Mouse (Mus musculus) intestine, postnatal 0 days (tissue): ENCODE measurements at regions not wholly inside any gene's neighbourhood (a gene's known extent, or its start where the extent isn't known, plus 50 kb on each side); places are given as distances from the start of the nearest gene placed in this dataset.

Experiments used
- ATAC-seq: fragments of 200-750 bp; cut with Nextera tagmentation; 2 replicates; pipeline ENCODE4 v1.8.0; 2017; ENCODE audit warnings: mild to moderate bottlenecking, moderate TSS enrichment, moderate library complexity
- H3K27ac ChIP-seq: fragments of 300-500 bp; sonication (generic); 2 replicates; pipeline ENCODE4 v1.5.1; 2014; ENCODE audit warnings: mild to moderate bottlenecking, low read depth, low read length, moderate library complexity
- H3K27me3 ChIP-seq: fragments of 300-500 bp; sonication (generic); replicated peaks from 2 replicates; pipeline ENCODE4 v1.6.1; 2014; ENCODE audit warnings: low read length, mixed read lengths; ENCODE audit not compliant: control insufficient read depth, insufficient read depth
- H3K36me3 ChIP-seq: fragments of 300-500 bp; sonication (generic); 2 replicates; pipeline ENCODE4 v1.6.1; 2014; ENCODE audit warnings: mild to moderate bottlenecking, moderate library complexity; ENCODE audit not compliant: control insufficient read depth, insufficient read depth
- H3K4me1 ChIP-seq: fragments of 300-500 bp; sonication (generic); replicated peaks from 2 replicates; pipeline ENCODE4 v1.6.1; 2014; ENCODE audit warnings: antibody characterized with exemption, low read length, mixed read lengths; ENCODE audit not compliant: control insufficient read depth, insufficient read depth
- H3K4me2 ChIP-seq: fragments of 300-500 bp; sonication (generic); replicated peaks from 2 replicates; pipeline ENCODE4 v1.6.1; 2014; ENCODE audit warnings: low read depth, mild to moderate bottlenecking, moderate library complexity
- H3K4me3 ChIP-seq: fragments of 300-500 bp; sonication (generic); 2 replicates; pipeline ENCODE4 v1.5.1; 2014; ENCODE audit warnings: low read depth, low read length
- H3K9ac ChIP-seq: fragments of 300-500 bp; sonication (generic); 2 replicates; pipeline ENCODE4 v1.6.1; 2014; ENCODE audit warnings: mild to moderate bottlenecking, low read depth, low read length
- H3K9me3 ChIP-seq: fragments of 300-500 bp; sonication (generic); 2 replicates; pipeline ENCODE4 v1.6.1; 2016; ENCODE audit warnings: mixed run types; ENCODE audit not compliant: control insufficient read depth
- CTCF ChIP-seq: sonication (generic); IDR thresholded peaks from 2 replicates; pipeline ENCODE4 v1.5.1; 2016; ENCODE audit warnings: low read depth, mild to moderate bottlenecking, control low read depth, antibody characterized with exemption, moderate library complexity
- WGBS: fragments of 180-500 bp; shearing (Covaris S2); extraction: QIAGEN DNeasy Blood & Tissue Kit; methylation state at CpG from one replicate; pipeline ENCODE4 v1.1.7; 2014; 5-methylcytosine and 5-hydroxymethylcytosine counted together

DNA sequence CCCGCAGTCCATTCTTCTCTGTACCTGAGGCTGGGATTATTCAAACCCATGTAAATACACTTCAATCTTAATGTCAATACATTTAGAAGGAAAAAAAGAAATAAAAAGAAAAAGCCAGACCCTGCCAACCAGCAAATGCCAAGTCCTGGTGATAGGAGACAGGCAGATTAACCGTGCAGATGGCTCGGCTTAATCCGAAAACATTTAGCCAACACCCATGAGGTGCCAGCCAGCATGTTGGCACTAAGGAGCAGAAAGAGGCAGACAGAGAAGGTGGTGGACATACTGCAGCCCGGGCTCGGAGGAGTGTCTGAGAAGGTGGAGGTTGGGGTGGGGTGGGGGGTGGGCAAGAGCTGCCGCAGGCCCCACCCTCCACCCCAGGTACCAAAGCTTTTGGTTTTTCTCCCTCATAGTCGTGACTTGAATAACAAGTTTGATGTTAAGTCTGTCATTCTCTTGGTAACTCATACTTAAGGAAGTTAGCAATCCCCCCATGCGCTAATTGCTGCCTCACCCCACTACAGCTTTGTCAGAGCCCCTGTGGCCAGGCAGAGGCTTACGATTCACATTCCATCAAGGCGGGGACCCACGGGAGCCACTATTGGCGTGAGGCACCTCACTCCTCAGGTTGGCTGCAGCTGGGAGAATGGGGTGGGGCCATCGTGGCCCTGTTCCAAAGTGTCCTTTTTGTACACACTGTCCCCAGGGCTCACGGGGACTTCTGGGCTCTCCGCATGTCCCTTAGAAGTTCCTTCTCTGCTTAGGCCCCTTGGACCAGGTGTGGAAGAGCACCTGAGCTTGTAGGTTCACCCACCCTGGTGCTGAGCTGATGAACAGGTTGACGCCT lies 99.6 kb upstream of the Lemd2 start:
- no peak overlapping the region for H3K4me3 ChIP-seq
- H3K9me3 ChIP-seq: no peaks in the 10 kb centered on the region
- no peak for TF ChIP-seq CTCF
- 65% methylated on average over 17 of the region's 17 CpGs for WGBS
- no peak overlapping the region for H3K4me2 ChIP-seq
- H3K4me1 ChIP-seq: no peaks in the 10 kb centered on the region
- no peak overlapping the region for H3K9ac ChIP-seq
- H3K27me3 ChIP-seq: no peaks in the 10 kb centered on the region
- H3K36me3 ChIP-seq: no peaks in the 10 kb centered on the region
- no peak overlapping the region for H3K27ac ChIP-seq
- no peak for ATAC-seq

DNA sequence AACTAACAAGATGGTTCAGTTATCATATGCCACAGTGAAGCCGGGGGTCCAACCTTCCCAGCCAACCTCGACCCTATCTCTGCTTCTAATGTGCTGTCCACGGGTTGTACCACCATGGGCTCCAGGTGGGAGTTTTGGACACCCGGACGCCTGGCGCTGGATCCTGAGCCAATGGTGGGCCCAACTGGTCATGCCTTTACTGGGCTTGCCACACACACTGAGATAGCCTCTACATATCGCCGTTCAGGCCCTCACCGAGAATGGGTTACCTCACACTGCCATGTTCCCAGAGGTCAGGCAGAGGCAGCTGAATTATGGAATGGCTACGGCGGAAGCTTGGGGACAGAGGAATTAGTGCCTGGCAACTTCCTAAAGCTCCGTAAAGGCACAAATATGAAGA lies 98.8 kb upstream of the Lemd2 start:
- Histone ChIP-seq H3K4me1 (no peaks in the 10 kb centered on the region), H3K9me3 (no peaks in the 10 kb centered on the region), H3K4me3 (no peak overlapping the region), H3K36me3 (no peaks in the 10 kb centered on the region), H3K4me2 (no peak overlapping the region), H3K27me3 (no peaks in the 10 kb centered on the region), H3K9ac (no peak overlapping the region), H3K27ac (no peak overlapping the region)
- 94% methylated on average over 12 of the region's 12 CpGs for WGBS
- TF ChIP-seq CTCF: no peak
- ATAC-seq: no peak

DNA sequence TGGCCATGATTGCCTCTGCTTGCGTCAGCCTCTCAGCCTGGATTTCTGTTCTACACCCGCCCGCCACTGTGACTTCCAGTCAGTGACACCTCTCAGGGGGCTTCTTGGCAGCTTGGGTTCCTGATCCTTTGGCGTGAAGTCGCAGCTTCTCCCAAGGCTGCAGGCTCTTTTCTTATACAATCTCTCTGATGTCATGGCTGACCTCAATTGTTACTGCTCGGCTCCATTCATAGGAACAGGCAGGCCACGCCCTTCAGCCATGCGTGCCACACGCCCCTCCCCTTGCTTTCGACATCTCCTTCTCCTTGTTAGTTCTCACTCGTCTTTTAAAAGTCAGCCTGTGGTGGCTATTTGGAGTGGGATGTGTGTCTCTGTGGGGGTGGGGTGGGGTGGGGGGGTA lies 97.1 kb upstream of the Lemd2 start:
- 42% methylated on average over 11 of the region's 11 CpGs for WGBS
- no peak overlapping the region for H3K4me2 ChIP-seq

DNA sequence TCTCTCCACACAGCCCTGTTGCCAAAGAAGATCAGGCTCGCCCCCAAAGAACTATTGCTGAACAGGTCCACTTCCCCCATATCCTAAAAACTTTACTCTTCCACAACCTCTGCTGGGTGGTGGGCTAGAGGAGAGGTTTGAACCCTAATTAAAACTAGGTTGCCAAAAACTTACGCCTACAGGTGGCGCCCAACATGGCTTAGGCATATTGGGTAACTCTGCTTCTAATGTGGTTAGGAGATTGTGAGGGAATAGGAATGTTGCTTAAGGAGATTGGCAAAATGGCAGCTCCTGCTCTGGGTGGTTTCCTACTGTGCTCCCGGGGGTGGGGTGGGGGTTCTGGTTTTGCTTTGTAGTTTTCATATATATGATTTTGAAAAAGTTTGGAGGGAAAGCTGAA lies 95.0 kb upstream of the Lemd2 start:
- no peak overlapping the region for H3K4me2 ChIP-seq
- no peaks in the 10 kb centered on the region for H3K27me3 ChIP-seq
- TF ChIP-seq CTCF: peak; percentile 49
- H3K4me1 ChIP-seq: no peaks in the 10 kb centered on the region
- no peak overlapping the region for H3K9ac ChIP-seq
- no peak for ATAC-seq
- H3K27ac ChIP-seq: no peak overlapping the region
- H3K4me3 ChIP-seq: no peak overlapping the region
- no peaks in the 10 kb centered on the region for H3K36me3 ChIP-seq
- no peaks in the 10 kb centered on the region for H3K9me3 ChIP-seq
- WGBS: 78% methylated on average over 4 of the region's 4 CpGs

More for the DNA sequence above, 97.1 kb upstream of the Lemd2 start:
- no peak for ATAC-seq
- H3K4me3 ChIP-seq: no peak overlapping the region
- no peak for TF ChIP-seq CTCF
- no peaks in the 10 kb centered on the region for H3K36me3 ChIP-seq
- H3K9me3 ChIP-seq: no peaks in the 10 kb centered on the region
- no peaks in the 10 kb centered on the region for H3K27me3 ChIP-seq
- no peak overlapping the region for H3K27ac ChIP-seq
- no peak overlapping the region for H3K9ac ChIP-seq
- no peaks in the 10 kb centered on the region for H3K4me1 ChIP-seq

GRCm38 (mm10) chr17:27298351-27298750 lies 94.1 kb upstream of the Lemd2 start:
- H3K9ac ChIP-seq: no peak overlapping the region
- 77% methylated on average over 10 of the region's 10 CpGs for WGBS
- no peaks in the 10 kb centered on the region for H3K36me3 ChIP-seq
- no peak for ATAC-seq
- no peak overlapping the region for H3K4me3 ChIP-seq
- no peak overlapping the region for H3K4me2 ChIP-seq
- no peak overlapping the region for H3K27ac ChIP-seq
- TF ChIP-seq CTCF: no peak
- H3K27me3 ChIP-seq: no peaks in the 10 kb centered on the region
- H3K4me1 ChIP-seq: no peaks in the 10 kb centered on the region
- no peaks in the 10 kb centered on the region for H3K9me3 ChIP-seq

GRCm38 (mm10) chr17:27296156-27296555 lies 91.9 kb upstream of the Lemd2 start:
- Histone ChIP-seq H3K4me2 (no peak overlapping the region), H3K9me3 (no peaks in the 10 kb centered on the region), H3K36me3 (no peaks in the 10 kb centered on the region), H3K4me1 (no peaks in the 10 kb centered on the region), H3K9ac (no peak overlapping the region), H3K27ac (no peak overlapping the region), H3K4me3 (no peak overlapping the region), H3K27me3 (no peaks in the 10 kb centered on the region)
- 90% methylated on average over 5 of the region's 5 CpGs for whole genome bisulfite sequencing
- no peak for ATAC-seq
- no peak for TF ChIP-seq CTCF

- Histone ChIP-seq H3K36me3 (no peaks in the 10 kb centered on the region), H3K27me3 (no peaks in the 10 kb centered on the region), H3K4me1 (no peaks in the 10 kb centered on the region), H3K9me3 (0 out of 2 replicates have a peak, but pooled peaks cover 4% of the 10 kb centered on the region), H3K9ac (no peak overlapping the region), H3K27ac (no peak overlapping the region), H3K4me3 (no peak overlapping the region), H3K4me2 (no peak overlapping the region)
- TF ChIP-seq CTCF: no peak
- ATAC-seq: no peak
- 30% methylated on average over 5 of the region's 5 CpGs for WGBS
These were observed 89.9 kb upstream of the Lemd2 start for GRCm38 (mm10) chr17:27294208-27294604.
